Mouse (Mus musculus): ENCODE results near the gene Lrba. TPM values are rescaled to one million over a fixed set of nuclear protein-coding genes. Genes with fewer than 3 reads are reported as not detected.

Gene Lrba
- total RNA-seq, 2 experiments from 2014 or later = 29.5 to 30.2 TPM

DNA sequence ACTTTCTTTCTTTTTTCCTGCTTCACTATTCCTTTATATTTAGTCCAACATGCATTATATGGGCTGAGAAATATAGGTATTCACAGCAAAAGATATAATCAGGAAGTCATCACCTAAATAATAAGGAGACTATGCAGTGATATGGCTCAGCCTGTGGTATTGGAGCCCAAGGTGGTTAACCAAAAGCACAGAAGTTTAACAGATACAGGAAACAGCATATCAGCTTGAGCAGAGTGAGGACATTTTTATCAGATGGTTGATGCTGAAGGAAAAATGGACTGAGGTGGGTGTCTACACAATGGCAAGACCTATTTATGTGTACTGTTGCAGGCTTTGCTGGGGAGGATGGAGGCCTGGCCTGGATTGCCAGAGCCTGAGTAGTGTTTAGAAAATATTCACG, 265.5 kb downstream of the Lrba start:
- no peak for DNase-seq (ENCODE audit: low spot score in 2 of 2)

DNA sequence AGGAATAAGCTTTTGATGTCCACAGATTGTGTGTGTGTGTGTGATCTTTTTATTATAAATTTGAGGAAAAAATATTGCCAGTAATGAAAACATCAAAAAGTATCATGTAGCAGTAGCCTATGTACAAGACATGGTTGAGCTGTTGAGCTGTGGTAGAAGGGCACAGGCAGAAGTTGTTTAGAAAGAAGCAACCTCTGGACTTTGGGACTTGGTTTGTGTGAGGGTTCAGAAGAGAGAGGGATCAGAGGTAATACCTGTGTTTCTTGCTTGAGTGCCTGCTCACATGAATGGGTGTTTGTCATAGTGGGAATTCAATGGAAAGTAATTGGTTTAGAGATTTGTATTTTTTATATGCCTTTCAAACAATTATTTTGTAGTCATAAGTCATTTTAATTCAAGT, 276.1 kb downstream of the Lrba start:
- DNase-seq (ENCODE audit: low spot score in 2 of 2) = no peak

DNA sequence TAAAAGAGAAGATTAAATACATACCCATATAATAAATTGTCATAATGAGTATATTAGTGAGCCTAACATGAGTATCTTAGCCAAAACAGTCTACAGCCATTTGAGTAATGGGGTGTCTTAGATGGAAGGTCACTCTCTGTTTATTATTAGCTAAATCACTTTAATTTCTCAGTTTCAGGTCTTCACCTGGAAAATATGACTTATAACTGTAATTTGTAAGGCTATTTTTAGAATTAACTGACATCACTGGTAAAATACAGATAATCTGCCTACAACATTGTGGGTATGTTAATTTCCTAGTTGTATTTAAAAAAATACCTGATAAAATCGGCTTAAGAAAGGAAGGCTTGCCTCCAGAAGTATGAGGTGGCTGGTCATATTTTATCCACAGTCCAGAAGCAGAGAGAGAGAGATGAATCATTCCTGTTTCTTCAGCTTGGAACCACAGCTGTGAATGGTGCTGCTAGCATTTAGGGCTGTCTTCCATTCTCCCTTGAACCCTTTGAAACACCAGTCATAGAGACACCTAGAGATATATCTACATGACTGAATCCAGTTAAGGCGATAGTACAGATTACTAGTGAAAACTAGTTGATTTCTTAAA, 294.1 kb downstream of the Lrba start:
- DNase-seq (ENCODE audit: low spot score in 2 of 2) = no peak

DNA sequence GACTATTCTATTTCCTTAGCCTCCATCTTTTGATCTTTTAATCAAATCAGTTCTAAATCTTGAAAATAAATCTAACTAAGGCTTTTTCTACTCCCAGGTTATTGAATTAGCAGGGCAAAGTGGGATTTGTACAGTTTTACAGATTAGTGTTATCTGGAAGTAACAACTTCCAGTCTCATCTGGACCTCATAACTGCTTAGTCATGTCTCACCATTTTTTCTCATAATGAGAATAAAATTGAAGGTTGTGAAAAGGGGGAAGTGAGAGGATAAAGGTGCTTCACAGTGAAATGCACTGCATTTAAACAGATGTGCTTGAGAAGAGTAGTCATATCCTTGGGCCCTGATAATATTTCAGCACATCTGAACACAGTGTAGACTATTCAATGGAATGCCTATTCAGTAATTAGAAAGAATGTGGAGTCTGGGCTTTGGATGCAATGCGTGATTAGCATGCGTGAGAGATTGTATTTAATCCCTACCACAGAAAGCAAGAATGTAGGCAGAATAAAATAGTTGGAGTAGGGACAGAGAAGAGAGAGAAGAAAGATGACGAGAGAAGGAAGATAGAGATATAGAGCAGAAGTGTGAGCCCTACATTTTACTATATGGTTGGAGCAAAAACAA, 298.5 kb downstream of the Lrba start:
- no peak for DNase-seq (ENCODE audit: low spot score in 2 of 2)

DNA sequence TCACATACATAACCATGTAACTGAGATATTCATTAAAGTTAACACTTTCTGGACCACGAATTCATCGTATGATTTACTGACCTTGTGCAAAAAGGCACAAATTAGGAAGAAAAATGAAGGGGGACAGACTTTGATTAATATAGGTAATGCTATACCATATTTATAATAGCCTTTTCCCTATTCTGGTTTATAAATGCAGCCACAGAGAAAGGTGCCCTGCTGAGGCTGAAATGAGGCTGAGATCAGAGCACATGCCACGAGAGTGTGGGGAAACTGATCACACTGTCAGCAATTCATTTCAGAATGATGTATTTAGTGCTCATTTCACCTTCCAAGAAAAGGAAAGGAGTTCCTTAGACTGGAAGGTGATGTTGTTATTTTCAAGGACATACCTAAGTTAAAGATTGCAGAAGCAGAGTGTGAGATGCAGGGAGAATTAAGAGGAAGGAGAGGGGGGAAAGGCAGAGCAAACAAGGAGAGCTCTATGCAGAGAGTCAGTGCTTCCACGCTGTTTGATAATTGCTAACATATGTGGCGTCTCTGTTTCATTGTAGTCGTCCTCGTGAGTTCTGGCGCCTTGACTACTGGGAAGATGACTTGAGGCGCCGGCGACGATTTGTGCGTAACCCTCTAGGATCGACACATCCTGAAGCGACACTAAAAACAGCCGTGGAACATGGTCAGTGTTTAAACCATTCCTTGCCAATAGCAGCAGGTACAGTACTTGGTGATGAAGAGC, 307.2 kb downstream of the Lrba start:
- no peak for DNase-seq (ENCODE audit: low spot score in 2 of 2)

DNA sequence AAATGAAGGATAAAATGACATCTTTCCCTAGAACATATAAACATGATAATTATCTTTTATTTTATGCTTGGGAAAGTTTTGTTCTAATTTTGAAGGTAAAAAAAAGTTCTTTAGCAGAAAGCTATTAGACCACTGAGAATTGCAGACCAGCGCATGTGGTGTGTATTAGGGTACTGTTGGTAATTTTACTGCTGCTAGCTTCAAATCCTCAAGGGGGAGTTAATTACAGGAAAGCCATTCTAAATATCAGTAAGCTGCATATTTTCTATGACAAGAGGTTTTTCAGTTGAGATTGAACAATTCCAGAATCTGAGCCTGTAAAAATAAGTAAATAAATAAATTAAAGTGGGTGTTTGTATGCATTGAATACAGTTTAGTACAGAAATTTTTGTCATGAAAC, 312.3 kb downstream of the Lrba start:
- no peak for DNase-seq (ENCODE audit: low spot score in 2 of 2)

DNA sequence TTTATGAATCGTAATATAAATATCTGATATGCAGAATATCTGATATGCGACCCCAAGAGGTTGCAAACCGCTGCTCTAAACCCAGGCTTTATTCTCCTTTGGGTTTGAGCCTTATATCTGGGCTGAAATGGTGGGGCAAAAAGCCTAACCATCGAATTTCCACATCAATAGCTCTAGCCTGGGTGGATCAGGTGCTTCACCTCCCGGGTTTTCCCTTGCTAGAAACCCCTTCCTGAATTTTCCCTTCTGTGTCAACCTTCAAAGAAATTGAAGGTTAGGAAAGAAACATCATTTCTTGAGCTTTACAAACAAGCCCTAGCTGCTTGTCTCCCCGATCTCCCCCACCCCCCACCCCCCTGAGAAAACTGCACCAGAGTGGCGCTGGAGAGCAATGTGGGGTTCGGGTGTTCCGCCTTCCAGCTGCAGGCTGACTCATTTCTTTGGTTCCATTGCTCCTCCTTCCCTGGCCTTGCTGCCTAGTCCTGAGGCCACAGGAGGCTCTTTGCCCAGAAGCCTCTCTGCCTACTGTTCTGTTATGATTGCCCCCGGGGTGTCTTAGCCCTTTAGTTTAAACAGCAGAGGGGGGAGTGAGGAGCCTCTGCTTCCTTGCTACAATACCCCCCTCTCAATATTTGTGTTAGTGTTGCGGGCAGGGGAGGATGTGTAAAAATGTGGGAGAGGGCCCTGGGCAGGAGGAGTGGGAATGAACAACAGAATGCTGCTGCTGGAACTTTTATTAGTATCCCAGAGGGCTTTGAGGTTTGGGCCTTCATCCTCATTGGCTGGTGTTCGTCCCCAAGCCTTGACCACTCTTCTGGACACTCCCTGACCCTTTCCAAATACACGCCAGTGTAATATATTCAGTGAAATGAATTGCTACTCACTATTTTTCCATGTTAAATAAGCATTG, 314.4 kb downstream of the Lrba start:
- no peak for DNase-seq (ENCODE audit: low spot score in 2 of 2)

DNA sequence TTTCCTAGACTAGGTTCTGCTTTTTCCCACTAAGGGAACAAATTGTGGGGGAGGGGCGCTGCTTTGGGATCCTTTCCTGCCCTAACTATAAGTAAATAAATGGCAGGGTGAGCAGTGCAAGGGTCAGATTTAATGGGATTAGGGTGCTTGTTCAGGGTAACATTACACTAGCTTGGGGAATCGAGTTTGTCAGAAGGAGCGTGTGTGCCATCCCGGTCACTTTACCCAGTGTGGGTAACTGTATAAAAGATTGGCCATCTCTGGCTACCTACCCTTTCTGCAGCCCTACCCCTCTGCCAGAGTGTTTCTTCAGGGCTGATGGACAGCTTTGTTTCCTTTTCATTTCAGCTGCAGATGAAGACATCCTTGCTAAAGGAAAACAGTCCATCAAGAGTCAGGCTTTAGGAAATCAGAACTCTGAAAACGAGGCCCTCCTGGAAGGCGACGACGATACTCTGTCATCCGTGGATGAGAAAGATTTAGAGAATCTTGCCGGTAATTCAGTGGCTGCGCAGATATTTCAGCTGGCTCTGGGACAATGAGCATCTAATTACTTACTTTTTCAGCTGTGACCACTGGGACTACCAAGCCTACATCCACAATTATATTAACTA, 315.2 kb downstream of the Lrba start:
- no peak for DNase-seq (ENCODE audit: low spot score in 2 of 2)

DNA sequence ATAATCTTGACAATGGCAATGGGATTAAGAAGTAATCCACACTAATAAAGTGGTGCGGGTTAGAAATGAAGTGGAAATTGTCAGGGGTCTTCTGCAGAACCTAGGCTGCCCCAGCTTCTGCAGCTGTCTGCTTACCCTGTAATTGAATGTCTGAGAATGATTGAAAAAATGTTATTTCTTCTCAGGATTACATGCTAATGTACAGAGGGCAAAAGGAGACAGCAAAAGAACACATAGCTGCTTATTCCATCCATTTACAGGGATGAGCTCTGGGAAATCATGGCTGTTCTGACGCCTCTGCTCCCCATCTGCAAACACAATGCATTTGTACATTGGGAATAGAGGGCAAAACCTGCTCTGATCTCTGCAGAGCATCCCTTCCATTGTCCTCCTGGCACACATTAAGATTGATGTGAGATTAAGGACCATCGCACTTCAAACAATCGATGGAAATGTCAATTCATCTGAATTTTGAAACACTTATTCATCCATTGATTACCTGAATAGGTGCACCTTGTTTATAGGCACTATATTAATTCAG, 316.7 kb downstream of the Lrba start:
- DNase-seq (ENCODE audit: low spot score in 2 of 2) = no peak

DNA sequence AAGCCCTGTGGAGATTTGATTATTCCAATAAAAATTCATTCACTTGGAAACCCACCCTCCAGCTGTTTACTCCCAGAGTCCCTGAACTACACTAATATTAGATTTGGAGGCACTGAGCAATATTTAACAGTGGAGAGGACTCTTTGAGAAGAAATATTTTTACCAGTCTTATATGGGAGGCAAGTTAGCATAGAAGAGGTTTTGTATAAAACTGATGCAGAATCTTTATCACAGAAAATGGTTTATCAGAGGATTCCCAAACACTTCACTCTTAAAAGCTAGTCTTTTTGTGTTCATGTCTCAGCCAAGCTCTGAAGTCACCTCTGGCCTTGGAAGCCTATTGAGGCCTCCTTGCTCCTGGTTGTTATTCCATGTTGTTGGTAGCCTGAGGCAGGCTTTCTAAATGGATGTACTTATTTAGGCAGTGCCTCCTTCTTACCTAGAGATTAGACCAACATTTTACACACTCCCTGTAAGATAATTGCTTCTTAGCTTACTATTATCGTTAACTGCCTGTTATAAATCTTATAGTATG, 317.4 kb downstream of the Lrba start:
- no peak for DNase-seq (ENCODE audit: low spot score in 2 of 2)

DNA sequence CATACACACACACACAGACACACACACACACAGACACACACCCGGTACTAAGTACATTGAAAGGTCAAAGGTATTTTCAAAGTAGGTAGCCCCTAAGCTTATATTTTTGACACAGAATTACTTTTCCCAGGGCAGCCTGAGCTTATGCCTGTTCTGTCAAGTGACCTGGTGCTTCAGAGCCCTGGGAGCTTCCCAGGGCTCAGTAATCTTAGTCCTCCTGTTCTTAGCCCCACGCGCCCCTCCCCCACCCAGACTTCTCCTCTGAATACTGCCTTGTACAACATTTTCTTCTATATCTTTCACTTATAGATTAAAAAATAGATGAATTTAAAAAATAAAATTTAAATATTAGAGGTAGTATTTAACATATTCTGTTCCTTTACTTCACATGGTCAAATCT, 320.3 kb downstream of the Lrba start:
- DNase-seq (ENCODE audit: low spot score in 2 of 2) = no peak

DNA sequence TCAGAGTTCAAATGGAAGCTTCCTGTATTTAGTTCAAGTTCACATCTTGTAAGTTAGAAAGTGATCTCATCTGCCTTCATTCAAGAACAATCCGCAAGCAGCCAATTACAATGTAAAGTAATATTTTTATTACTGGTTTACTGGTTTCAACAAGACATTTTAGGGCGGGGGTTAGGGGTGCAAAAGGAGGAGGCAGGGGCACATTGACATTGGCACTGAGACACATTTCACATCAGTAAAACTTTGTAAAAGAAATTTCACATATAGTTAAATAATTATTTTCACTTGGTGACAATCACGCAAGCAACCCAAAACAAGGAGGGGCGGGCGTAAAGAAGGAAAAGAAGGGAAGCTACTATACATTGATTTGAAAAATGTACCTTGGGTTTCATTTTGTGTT, 321.5 kb downstream of the Lrba start:
- DNase-seq (ENCODE audit: low spot score in 2 of 2) = no peak

DNA sequence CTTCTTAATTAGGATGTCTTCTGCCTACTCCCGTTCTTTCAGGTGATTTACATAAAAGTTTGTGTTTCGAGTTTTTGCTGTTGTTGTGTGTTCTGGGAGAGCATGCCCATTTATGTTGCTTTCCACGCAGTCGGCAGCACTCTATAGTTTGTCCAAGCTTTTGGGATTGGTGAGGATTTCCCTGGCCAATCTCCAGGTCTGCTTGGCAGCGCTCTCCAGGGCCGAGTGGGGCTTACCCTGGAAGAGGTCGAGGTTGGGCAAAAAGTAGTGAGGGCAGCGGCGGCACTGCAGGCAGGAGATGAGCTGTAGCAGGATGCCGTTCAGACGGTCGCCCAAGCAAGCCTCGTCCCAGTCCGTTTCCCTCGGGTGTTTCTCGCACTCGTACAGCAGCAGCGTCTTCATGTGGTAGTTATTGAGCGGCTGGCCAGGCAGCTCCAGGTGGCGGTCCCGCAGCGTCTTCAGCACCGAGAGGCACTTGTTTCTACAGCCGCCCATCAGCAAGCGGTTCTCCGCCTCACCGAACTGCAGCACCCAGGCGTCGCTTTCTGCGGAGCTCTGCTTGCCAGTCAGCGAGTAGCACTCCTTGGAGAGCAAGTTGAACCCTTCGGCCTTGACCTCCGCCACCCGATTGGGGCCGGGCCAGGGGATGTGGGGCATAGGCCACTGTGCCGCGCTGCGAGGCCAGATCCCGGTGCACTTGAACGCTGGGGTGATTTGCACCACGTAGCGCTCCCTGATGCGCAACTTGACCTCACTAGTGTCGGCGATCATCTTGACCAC, 322.2 kb downstream of the Lrba start:
- DNase-seq (ENCODE audit: low spot score in 2 of 2) = peak; percentile 19 to 46

DNA sequence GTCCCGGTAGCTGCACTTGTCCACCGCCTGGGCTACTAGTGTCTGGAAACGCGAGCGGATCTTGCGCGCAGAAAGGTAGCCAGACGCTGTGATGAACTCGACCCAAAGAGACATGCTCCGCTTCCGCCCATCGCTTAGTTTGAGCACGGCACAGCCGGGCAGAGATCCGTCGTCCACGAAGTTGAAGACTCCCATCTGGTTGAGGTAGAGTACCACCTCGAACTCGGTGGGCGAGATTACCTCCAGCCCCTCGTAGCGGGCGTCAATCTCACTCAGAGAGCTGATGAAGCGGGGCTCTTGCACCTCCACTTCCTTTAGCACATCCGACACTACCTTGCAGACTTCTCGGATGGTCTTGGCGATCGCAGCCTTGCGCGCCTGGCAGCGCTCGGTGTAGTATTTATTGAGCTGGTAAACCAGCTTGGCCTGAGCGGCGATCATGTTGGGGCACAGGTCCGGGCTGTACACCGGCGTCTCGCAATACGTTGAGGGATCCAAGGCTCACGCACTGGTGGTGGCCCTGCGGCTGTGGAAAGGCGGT, 322.8 kb downstream of the Lrba start:
- peak in 1 of 2 experiments; percentile 11 for DNase-seq (ENCODE audit: low spot score in 2 of 2)

DNA sequence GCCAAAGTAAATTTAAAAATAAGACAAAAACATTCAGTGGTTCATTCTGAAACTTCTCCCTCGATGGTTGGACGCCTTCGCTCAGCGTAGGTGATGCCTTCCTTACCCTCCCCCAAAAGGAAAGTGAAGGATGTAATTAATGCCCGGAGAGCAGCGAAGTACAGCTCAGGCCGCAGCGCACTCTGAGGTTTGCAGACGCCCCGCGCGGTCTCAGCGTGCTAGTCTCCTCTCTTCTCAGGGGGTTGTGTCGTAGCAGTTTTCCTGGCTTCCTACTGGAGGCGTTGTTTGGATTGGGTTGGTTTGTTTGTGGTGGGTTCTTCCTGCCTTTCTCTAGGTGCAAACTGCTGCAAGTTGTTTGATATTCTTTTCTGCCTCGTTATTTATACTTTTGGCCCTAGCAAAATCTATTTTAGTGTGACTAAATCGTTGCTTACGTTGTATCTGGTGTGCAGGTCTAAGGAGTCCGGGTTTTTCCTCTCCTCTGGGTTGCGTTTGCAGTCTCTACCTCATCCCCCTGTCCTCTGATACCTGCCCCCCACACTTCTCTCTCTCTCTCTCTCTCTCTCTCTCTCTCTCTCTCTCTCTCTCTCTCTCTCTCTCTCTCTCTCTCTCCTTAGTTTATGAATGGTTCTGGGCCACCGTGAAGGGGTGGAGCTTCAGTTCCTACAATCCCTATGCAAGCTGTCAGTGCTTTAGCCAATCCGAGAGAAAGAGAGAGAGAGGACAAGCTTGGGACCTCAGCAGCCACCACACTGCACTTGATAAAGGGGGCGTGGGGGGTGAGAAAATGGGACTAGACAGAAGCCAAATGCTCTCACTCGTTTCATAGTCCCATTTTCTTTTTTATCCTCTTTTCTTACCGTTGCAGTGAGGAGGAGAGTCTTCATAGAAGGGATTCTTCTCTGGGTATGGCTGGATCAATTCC, 323.9 kb downstream of the Lrba start, which contains the start of gene Mab21l2:
Gene Mab21l2, minus strand, starts transcription at position 539 of the 925 bp plus-strand sequence.
- no peak for DNase-seq (ENCODE audit: low spot score in 2 of 2)

DNA sequence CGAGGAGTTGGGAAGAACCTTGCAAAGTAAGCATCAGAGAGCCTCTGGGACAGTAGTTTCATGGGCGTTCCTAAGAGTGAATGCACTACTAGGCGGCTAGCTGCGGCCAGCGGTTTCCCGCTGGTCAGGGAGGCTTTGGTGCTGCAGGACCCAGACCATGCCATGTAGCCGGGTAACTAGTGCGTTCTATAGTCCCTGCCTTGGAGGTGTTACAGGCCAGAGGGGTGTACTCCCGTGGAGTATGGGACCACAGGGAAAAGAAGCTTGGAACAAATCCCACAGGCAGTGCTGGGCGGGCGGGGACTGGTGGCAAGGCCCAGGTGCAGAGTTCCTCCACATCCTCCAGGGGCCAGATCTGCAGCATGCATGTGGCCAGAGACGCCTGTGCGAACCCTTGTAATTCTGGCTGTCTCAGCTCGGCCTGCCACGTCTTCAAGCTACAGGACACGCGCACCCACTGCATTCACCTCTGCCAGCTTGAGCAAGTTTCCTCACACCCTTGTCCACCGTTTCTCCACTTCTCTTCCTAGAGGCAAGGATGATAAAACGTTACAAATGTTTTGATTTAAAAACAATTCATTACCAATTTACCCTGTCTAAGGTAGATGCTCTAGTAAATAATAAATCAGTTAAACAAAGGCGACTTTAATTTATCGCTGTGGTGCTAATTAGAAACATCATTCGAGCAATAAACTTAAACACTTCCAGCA, 326.0 kb downstream of the Lrba start:
- no peak for DNase-seq (ENCODE audit: low spot score in 2 of 2)

DNA sequence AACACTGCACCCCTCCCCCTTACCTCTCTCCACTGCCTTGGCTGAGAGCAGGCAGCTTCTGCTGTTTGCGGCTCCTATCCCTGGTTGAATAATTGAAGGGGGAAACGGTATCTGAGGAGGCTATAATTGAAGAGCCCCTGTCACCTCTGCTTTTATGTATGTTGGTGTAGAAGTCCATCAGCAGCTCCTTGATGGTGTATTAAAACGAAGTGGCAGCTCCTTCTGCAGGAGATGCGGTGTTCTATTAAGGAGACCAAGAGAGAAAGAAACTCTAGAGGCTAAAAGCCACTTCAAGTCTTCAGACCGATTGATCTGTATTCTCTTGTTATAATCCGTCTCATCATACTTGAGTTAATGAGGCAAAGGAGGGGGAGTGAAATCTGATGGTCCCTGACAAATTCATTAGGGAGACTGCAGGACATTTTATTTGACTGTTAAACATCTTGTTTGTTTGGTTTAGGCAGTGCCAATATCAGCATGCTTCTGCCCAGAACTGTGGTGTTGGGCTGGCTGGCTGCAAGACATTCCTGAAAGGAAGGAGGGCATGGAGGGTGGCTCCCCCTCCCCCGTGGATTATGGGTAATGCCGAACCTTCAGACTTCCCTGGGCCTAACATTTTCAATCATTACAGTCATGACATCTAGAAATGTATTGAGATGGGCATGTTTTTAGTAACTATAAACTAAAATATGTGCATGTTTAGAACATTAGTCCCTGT, 326.7 kb downstream of the Lrba start:
- no peak for DNase-seq (ENCODE audit: low spot score in 2 of 2)

Data from layer of hippocampus, adult 18-20 months (tissue).